Mouse (Mus musculus) spleen, postnatal 10 days (tissue): ENCODE data around the gene Cox15.

Source experiments
- DNase-seq, 2 experiments: peaks; one replicate each; pipeline ENCODE4 v3.0.0; 2021 to 2022; ENCODE audit warnings: low spot score in 2 of 2

The Cox15 gene

GRCm38 (mm10) chr19:43761543-43762256 is 8.9 kb upstream of the Cox15 start:
- DNase-seq, result no peak

- DNase-seq, result peak; percentile 68 to 91
These were observed 7.7 kb upstream of the Cox15 start for GRCm38 (mm10) chr19:43760504-43760903.

GRCm38 (mm10) chr19:43754872-43755271 is 2.1 kb upstream of the Cox15 start:
- DNase-seq, result no peak

GRCm38 (mm10) chr19:43754237-43754636 is 1.4 kb upstream of the Cox15 start:
- DNase-seq, result no peak

- DNase-seq, result peak; percentile 86 to 92
These were observed 531 bp upstream of the Cox15 start for GRCm38 (mm10) chr19:43753226-43753835.

- DNase-seq, result no peak
These were observed 2.8 kb downstream of the Cox15 start for GRCm38 (mm10) chr19:43750008-43750407.

GRCm38 (mm10) chr19:43747877-43748276 is 4.9 kb downstream of the Cox15 start:
- DNase-seq, result no peak

- no peak for DNase-seq
These were observed 7.1 kb downstream of the Cox15 start for GRCm38 (mm10) chr19:43745740-43746139.

GRCm38 (mm10) chr19:43743401-43743800 is 9.4 kb downstream of the Cox15 start:
- no peak for DNase-seq

- no peak for DNase-seq
These were observed 14.4 kb downstream of the Cox15 start for GRCm38 (mm10) chr19:43738409-43738808.

GRCm38 (mm10) chr19:43731157-43731556 is 21.6 kb downstream of the Cox15 start:
- DNase-seq, result no peak

GRCm38 (mm10) chr19:43730037-43730428 is 22.8 kb downstream of the Cox15 start:
- no peak for DNase-seq

- DNase-seq, result no peak
These were observed 23.3 kb downstream of the Cox15 start for GRCm38 (mm10) chr19:43729296-43730036.

GRCm38 (mm10) chr19:43726510-43727146 is 26.2 kb downstream of the Cox15 start:
- peak in 1 of 2 experiments; percentile 39 for DNase-seq

GRCm38 (mm10) chr19:43724821-43725220 is 28.0 kb downstream of the Cox15 start:
- no peak for DNase-seq

GRCm38 (mm10) chr19:43724194-43724593 is 28.6 kb downstream of the Cox15 start:
- DNase-seq, result no peak

- no peak for DNase-seq
These were observed 29.3 kb downstream of the Cox15 start for GRCm38 (mm10) chr19:43723501-43723900.

GRCm38 (mm10) chr19:43722891-43723290 is 29.9 kb downstream of the Cox15 start:
- DNase-seq, result no peak

GRCm38 (mm10) chr19:43720061-43720460 is 32.7 kb downstream of the Cox15 start:
- DNase-seq, result no peak

GRCm38 (mm10) chr19:43711971-43712370 is 40.8 kb downstream of the Cox15 start:
- DNase-seq, result no peak

GRCm38 (mm10) chr19:43711159-43711916 is 41.5 kb downstream of the Cox15 start:
- DNase-seq, result peak; percentile 34 to 40
